Mouse (Mus musculus): ENCODE results near the gene Cgref1.

Cgref1 gene

DNA sequence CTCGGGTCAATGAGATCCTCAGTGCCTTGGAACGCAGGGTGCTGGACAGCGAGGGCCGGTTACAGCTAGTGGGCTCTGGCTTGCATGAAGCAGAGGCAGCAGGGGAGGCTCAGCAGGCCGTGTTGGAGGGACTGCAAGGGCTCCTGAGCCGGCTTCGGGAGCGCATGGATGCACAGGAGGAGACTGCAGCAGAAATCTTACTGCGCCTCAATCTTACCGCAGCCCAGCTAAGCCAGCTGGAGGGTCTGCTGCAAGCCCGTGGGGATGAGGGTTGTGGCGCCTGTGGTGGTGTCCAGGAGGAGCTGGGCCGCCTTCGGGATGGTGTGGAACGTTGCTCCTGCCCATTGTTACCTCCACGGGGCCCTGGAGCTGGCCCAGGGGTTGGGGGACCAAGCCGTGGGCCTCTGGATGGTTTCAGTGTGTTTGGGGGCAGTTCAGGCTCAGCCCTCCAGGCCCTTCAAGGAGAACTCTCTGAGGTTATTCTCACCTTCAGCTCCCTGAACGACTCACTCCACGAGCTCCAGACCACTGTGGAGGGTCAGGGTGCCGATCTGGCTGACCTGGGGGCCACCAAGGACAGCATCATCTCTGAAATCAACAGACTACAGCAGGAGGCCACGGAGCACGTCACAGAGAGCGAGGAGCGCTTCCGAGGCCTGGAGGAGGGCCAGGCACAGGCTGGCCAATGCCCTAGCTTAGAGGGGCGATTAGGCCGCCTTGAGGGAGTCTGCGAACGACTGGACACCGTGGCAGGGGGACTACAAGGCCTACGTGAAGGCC is 27.3 kb downstream of the Cgref1 start:
- DNase-seq (ENCODE audit: low read depth, low spot score) = no peak

DNA sequence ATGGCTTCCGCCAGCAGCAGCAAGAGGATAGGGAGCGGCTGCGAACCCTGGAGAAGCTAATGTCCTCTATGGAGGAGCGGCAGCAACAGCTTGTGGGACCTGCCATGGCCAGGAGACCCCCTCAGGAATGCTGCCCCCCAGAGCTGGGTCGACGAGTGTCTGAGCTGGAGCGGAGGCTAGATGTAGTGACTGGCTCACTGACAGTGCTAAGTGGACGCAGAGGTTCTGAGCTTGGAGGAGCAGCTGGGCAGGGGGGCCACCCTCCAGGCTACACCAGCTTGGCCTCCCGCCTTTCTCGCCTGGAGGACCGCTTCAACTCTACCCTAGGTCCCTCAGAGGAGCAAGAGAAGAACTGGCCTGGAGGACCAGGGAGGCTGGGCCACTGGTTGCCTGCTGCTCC is 28.0 kb downstream of the Cgref1 start:
- no peak for DNase-seq (ENCODE audit: low read depth, low spot score)

GRCm38 (mm10) chr5:30916841-30917240 is 28.6 kb downstream of the Cgref1 start:
- no peak for DNase-seq (ENCODE audit: low read depth, low spot score)

DNA sequence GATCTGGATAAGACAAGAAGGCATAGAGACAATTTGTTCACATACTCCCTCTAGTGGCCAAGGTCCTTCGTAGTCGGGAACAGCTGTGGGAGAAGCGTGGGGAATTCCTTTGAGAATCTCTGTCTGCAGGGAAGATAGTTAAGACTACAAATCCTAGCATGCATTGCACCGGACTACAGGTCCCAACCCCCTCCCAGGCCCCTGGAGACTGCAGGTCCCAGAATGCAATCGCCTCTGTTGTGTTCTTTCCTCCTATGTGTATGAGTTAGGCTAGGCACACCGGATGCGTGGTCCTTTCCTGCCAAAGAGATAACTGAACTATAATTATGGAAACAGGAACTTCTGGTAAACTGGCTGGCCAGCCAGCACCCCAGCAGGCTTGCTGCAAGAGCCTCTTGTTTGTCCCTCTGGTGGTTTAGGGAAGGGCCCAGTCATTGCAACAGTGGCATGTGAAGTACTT is 29.4 kb downstream of the Cgref1 start:
- DNase-seq (ENCODE audit: low read depth, low spot score) = peak; percentile 84

DNA sequence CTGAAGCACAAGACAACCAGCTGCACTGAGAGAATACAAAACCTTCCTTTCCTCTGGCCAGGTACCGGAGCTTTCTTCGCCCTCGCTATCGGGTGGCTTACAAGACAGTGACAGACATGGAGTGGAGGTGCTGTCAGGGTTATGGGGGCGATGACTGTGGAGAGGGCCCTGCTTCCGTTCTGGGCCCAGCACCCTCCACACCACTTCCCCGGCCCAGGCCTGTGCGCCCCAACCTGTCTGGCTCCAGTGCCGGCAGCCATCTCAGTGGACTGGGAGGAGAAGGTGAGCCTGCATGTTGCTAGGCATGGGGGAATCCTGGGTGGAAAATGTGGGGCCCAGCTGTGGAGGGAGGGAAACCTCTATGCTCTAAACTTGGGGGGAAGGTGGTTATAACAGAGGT is 29.9 kb downstream of the Cgref1 start:
- DNase-seq (ENCODE audit: low read depth, low spot score) = no peak

- DNase-seq (ENCODE audit: low read depth, low spot score) = no peak
These were observed 30.5 kb downstream of the Cgref1 start for GRCm38 (mm10) chr5:30914849-30915248.

DNA sequence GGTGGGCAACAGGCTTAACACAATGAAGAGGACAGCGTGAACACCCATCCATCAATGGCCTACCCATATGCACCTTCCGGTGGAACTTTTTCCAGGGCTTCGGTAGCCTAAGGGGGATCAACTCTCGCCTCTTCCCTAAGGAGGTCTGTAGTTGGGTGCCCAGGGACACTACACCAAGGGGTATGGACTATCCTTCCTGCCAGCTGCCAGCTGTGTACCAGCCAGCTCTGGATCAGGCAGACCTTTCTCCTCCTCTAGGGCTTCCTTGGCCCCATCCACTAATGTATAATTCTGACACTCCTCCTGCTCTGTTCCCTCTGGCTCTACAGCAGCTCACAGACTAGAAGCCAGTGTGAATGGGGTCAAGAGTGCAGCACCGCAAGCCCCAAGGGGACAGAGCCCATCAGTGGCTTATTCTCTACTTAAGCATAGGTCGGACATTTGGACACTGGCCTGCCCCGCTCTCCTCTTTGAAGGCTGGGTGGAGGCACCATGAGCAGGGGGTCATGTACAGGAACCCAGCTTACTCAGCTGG is 31.2 kb downstream of the Cgref1 start:
- DNase-seq (ENCODE audit: low read depth, low spot score) = no peak

GRCm38 (mm10) chr5:30913060-30913841 is 32.1 kb downstream of the Cgref1 start, which contains the start of gene Emilin1:
Gene Emilin1 (plus strand): TSS chr5:30913402.
- DNase-seq (ENCODE audit: low read depth, low spot score) = no peak

DNA sequence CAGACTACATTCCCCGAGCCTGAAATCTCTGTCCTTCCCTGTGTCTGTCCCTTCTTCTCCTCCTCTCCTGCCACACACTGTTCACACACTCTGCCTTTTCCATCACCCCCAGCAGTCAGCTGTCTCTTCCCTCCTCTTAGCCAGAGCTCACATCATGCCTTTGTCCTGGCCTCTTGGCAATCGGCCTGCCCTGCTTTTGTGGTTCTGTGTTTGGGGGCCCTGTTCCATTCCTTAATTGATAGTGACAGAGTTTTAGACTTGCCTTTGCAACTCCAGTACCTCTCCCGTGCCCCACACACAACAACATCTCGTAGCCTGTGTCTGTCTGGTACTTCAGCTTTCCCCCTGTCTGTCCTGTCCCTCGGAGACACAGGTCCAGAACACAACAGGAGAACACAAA is 33.2 kb downstream of the Cgref1 start:
- no peak for DNase-seq (ENCODE audit: low read depth, low spot score)

DNA sequence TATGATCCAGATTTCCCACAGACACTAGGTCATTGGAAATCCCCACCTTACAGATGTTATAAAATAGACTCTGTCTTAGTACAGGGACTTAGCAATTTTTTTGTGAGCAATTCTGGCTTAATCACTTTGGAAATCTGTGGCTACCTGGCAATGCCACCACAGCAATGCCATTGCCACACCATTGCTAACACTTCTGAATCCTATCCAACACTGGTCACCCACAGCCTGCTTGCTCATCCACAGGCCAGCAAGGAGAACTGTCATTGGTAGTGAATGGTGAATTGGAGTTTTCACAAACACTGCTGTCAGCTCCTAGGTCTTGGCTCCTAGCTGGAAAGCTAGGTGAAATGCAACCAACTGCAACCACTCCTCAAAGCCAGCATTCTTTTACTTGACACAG is 34.9 kb downstream of the Cgref1 start:
- DNase-seq (ENCODE audit: low read depth, low spot score) = no peak

GRCm38 (mm10) chr5:30909863-30910262 is 35.5 kb downstream of the Cgref1 start:
- DNase-seq (ENCODE audit: low read depth, low spot score) = no peak

- DNase-seq (ENCODE audit: low read depth, low spot score) = no peak
These were observed 36.1 kb downstream of the Cgref1 start for GRCm38 (mm10) chr5:30909300-30909659.

DNA sequence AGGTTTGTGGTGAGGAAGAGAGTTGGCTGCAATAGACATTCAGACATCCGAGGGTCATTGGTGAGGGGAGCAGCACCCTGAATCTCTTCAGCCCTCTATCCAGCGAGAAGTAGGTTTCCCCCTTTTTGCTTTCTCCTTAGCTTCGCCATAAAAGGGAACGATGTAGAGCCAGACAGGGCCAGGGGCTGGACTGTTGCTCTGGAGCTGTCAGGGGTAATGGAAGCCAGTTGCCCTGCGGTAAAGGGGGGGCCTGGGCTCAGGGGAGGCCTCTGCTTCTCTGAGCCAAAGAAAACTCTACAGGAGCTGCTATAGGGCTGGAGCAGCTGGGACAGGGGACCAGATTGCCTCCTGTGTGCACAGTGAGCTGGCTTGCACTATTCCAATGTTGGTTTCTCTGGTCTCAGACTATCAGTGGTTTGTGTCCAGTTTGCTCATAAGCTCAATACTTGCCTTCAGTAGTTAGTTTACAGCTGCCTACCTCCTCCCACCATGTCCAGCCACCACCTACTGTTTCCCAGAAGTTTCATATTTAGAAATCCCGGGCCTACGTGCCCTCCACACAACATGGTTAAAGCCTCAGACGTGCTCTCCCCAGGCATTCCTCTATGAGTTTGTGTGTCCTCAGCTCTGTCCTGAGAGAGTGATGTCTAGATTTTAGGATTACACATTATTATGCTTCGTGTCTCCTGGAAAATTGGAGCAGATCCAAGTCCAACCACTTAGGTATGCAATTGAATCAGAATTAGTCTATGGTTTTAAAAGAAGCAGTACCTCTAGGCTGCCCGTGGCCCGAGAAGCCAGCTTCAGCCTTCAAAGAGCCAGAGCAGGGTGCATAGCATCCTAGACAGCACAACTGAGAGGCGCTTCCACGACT is 36.7 kb downstream of the Cgref1 start:
- DNase-seq (ENCODE audit: low read depth, low spot score) = no peak

DNA sequence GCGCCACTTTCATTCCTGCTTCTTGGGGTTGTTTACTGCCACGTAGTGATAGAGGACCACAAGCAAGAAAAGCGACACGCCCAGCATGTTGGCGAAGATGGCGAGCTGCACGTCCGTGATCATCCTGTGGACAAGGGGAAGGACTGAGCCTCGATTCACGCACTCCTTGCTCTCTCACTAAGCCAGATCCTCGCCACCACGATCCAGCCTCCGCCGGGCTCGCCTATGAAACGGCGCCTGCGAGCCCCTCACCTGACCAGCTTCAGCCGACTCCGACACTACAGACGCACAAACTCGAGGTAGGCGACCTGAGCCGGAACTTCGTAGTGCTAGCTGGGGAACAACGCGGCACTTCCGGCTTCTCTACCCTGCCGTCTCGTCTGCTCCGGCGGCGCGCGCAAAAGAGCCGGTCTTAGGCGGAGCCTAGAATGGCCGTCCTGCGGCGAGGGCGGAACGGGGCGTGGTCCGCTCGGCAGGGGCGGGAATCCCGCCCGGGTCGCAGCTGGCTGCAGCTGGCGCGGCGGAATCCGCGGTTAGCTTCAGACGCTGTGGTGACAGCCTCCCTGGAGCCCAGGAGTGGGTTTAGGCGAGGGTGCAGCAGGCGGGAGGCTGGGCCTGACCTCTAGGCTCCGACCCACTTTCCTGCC is 37.9 kb downstream of the Cgref1 start, which contains the start of gene Ost4:
Gene Ost4 (minus strand): TSS at position 376 of the 647 bp plus-strand sequence.
- DNase-seq (ENCODE audit: low read depth, low spot score) = peak; percentile 94

GRCm38 (mm10) chr5:30901860-30902259 is 43.5 kb downstream of the Cgref1 start:
- DNase-seq (ENCODE audit: low read depth, low spot score) = no peak

GRCm38 (mm10) chr5:30890375-30890774 is 55.0 kb downstream of the Cgref1 start:
- no peak for DNase-seq (ENCODE audit: low read depth, low spot score)

DNA sequence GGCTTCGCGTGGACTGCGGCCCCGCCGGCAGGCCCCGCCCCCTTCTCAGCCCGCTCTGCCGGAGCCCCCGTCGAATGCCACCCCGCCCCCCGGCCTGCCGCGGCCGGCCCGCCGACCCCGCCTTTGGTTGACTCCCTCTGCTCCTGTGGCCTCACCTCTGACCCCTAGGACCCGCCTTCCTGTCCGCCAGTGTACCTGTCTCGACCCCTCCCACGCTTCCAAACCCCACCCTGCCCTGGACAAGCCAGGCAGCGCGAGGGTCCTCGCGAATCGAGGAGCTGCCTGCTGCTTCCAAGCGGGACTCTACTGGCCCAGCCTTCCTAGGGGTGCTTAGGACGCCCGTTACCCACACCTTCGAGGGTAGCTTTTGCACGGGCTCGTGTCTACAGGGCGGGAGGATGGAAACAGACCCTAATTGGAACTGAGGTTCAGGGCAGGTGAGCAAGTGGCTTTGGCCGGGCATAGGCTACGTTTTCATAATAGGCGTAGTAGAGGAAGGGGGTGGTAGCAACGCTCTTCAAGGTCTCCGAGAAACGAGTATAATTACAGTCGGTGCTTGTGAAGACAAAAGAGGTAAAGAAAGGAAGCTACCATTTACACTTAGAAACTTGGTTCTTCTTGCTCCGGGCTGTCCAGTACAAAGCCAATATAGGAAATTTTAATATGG is 56.2 kb downstream of the Cgref1 start:
- peak; percentile 47 for DNase-seq (ENCODE audit: low read depth, low spot score)

- peak; percentile 85 for DNase-seq (ENCODE audit: low read depth, low spot score)
These were observed 56.9 kb downstream of the Cgref1 start, which contains the start of gene Agbl5 for GRCm38 (mm10) chr5:30888337-30889087. Gene Agbl5 (plus strand): TSS chr5:30888694.

- DNase-seq (ENCODE audit: low read depth, low spot score) = peak; percentile 85
These were observed 57.5 kb downstream of the Cgref1 start for GRCm38 (mm10) chr5:30887858-30888336.
